Comparison of ENCODE assay signal across 9 mouse cellular contexts in genomic region chr16:92399490-92400458, GRCm38 (mm10). TPM values are rescaled to one million over a fixed set of nuclear protein-coding genes. Genes with fewer than 3 reads are reported as not detected.
DNase-seq lines count a peak whose midpoint lies in the region; ATAC-seq and TF ChIP-seq lines count a peak whose summit lies in the region.
"Had no signal": no experiment of that assay in that cellular context is flagged by ENCODE, and none has a peak within 500 bp of the region (broad histone marks: within the 10 kb centered on the region; RNA-seq: fewer than 3 reads in every experiment).

No protein-coding gene starts in this region.

- peaks cover 58% of the 10 kb centered on the region for H3K4me1 ChIP-seq in forebrain, embryonic 10.5 days
- peaks cover 79% of the 10 kb centered on the region for H3K4me1 ChIP-seq in heart, embryonic 13.5 days
- peaks cover 56% of the 10 kb centered on the region for H3K4me1 ChIP-seq in kidney, embryonic 16.5 days (ENCODE audit: insufficient read depth, low read length)
- H3K4me1 ChIP-seq in midbrain, postnatal 0 days (ENCODE audit: insufficient read depth, low read length): peaks cover 21% of the 10 kb centered on the region

- TF ChIP-seq CTCF in brain, embryonic 14.5 days (IDR thresholded peaks at IDR 0.05; ENCODE audit: borderline replicate concordance, extremely low read depth, insufficient read depth, insufficient read length): no peak
- TF ChIP-seq CTCF in midbrain, postnatal 0 days (IDR thresholded peaks at IDR 0.05): no peak; the same call in 1 of the 2 replicates

- peak overlapping the region; percentile 82 for H3K27ac ChIP-seq in forebrain, embryonic 10.5 days
- peak overlapping the region; percentile 97 for H3K27ac ChIP-seq in heart, embryonic 13.5 days (replicated peaks)
- H3K27ac ChIP-seq in kidney, embryonic 16.5 days (ENCODE audit: low read length): peak overlapping the region; percentile 87
- H3K27ac ChIP-seq in midbrain, postnatal 0 days (ENCODE audit: low read depth, low read length): peak overlapping the region; percentile 68

- H3K9me3 ChIP-seq in forebrain, embryonic 10.5 days: no peaks in the 10 kb centered on the region
- no peaks in the 10 kb centered on the region for H3K9me3 ChIP-seq in heart, embryonic 13.5 days
- H3K9me3 ChIP-seq in kidney, embryonic 16.5 days (ENCODE audit: low read length): no peaks in the 10 kb centered on the region
- no peaks in the 10 kb centered on the region for H3K9me3 ChIP-seq in midbrain, postnatal 0 days (ENCODE audit: low read length)

- peak overlapping the region; percentile 94 for H3K9ac ChIP-seq in heart, embryonic 13.5 days
- peak overlapping the region; percentile 76 for H3K9ac ChIP-seq in kidney, embryonic 16.5 days (replicated peaks; ENCODE audit: low read length)
- H3K9ac ChIP-seq in midbrain, postnatal 0 days (replicated peaks; ENCODE audit: low read length, poor library complexity, severe bottlenecking): peak overlapping the region; percentile 69

- H3K4me3 ChIP-seq in forebrain, embryonic 10.5 days: peak overlapping the region; percentile 49
- peak overlapping the region; percentile 67 for H3K4me3 ChIP-seq in heart, embryonic 13.5 days
- H3K4me3 ChIP-seq in kidney, embryonic 16.5 days (ENCODE audit: low read length): peak overlapping the region; percentile 53
- peak overlapping the region; percentile 34 for H3K4me3 ChIP-seq in midbrain, postnatal 0 days (ENCODE audit: low read depth, low read length)

- TF ChIP-seq POLR2A in brain, embryonic 14.5 days (IDR thresholded peaks at IDR 0.05; ENCODE audit: borderline replicate concordance, extremely low read depth, insufficient read depth, insufficient read length, poor library complexity, severe bottlenecking): no peak

- peaks cover 35% of the 10 kb centered on the region for H3K27me3 ChIP-seq in forebrain, embryonic 10.5 days (ENCODE audit: poor library complexity, severe bottlenecking)
- H3K27me3 ChIP-seq in heart, embryonic 13.5 days (replicated peaks): no peaks in the 10 kb centered on the region
- H3K27me3 ChIP-seq in kidney, embryonic 16.5 days (ENCODE audit: insufficient read depth, low read length): no peaks in the 10 kb centered on the region; the same call in 1 of the 2 replicates
- H3K27me3 ChIP-seq in midbrain, postnatal 0 days (ENCODE audit: insufficient read depth, low read length): no peaks in the 10 kb centered on the region

- peaks cover 24% of the 10 kb centered on the region for H3K36me3 ChIP-seq in forebrain, embryonic 10.5 days (replicated peaks)
- peaks cover 26% of the 10 kb centered on the region for H3K36me3 ChIP-seq in heart, embryonic 13.5 days
- H3K36me3 ChIP-seq in kidney, embryonic 16.5 days (ENCODE audit: insufficient read depth, low read length): peaks cover 18% of the 10 kb centered on the region
- peaks cover 13% of the 10 kb centered on the region; the same call in 1 of the 2 replicates for H3K36me3 ChIP-seq in midbrain, postnatal 0 days (ENCODE audit: insufficient read depth, low read length)

- DNase-seq in B cell, adult 2 months: peak; percentile 28 to 30
- DNase-seq in brain, embryonic 14.5 days (ENCODE audit: low read depth): peak; percentile 96
- DNase-seq in forebrain, embryonic 10.5 days (ENCODE audit: extremely low spot score, low spot score): peak; percentile 88
- DNase-seq in liver: peak; percentile 70
- DNase-seq in midbrain, postnatal 0 days (ENCODE audit: low spot score): peak; percentile 87
- peak; percentile 66 for DNase-seq in telencephalon, adult 2 months (ENCODE audit: low read depth, low spot score)

- peak overlapping the region; percentile 76 for H3K4me2 ChIP-seq in heart, embryonic 13.5 days
- H3K4me2 ChIP-seq in kidney, embryonic 16.5 days (replicated peaks; ENCODE audit: low read depth, low read length): peak overlapping the region; percentile 91
- peak overlapping the region; percentile 71 for H3K4me2 ChIP-seq in midbrain, postnatal 0 days (ENCODE audit: low read depth, low read length, poor library complexity, severe bottlenecking)

- WGBS in forebrain, embryonic 10.5 days: under 1% methylated on average over 37 of the region's 37 CpGs
- under 1% methylated on average over 37 of the region's 37 CpGs for WGBS in heart, embryonic 13.5 days
- under 1% methylated on average over 37 of the region's 37 CpGs for WGBS in kidney, embryonic 16.5 days
- WGBS in midbrain, postnatal 0 days: under 1% methylated on average over 37 of the region's 37 CpGs

- ATAC-seq in heart, embryonic 13.5 days (ENCODE audit: extremely low read depth, insufficient number of reproducible peaks, low FRiP score, low TSS enrichment): peak; percentile 76
- ATAC-seq in kidney, embryonic 16.5 days (ENCODE audit: low FRiP score, low TSS enrichment): peak; percentile 88
- ATAC-seq in midbrain, postnatal 0 days (ENCODE audit: low FRiP score): peak; percentile 84

RNA-seq across cellular contexts. Expression of gene Kcne1, which starts 40.5 kb away (rescaled TPM):
- 0.05 and 0.33 TPM in 2 replicates for polyA plus RNA-seq in brain, embryonic 14.5 days (2012; rRNA removed)
- 0.12 and 0.41 TPM in 2 replicates for polyA plus RNA-seq in forebrain, embryonic 10.5 days (2016; fragmentation: Nextera tagmentation; extraction: Ambion mirVana)
- polyA plus RNA-seq in heart, embryonic 13.5 days (2015; fragmentation: Nextera tagmentation; extraction: Ambion mirVana): 105 and 125 TPM in 2 replicates
- 2.8 and 3.7 TPM in 2 replicates for polyA plus RNA-seq in kidney, embryonic 16.5 days (2015; fragmentation: Nextera tagmentation; extraction: Ambion mirVana)
- total RNA-seq in midbrain, postnatal 0 days (2014; rRNA removed): 1.7 TPM in 1 of 2 replicates, not detected in the other
- 0.40 TPM in 1 of 2 replicates, not detected in the other for polyA plus RNA-seq in midbrain, postnatal 0 days (2015; fragmentation: Nextera tagmentation; extraction: Ambion mirVana)
- total RNA-seq: MEL had no signal

Comparison
In these comparisons a context has a peak if more than half of its experiments do, and no peak if none do; other contexts are left out.
1. Peak in every context shown above with its lines: DNase-seq, ATAC-seq, H3K4me3 ChIP-seq and H3K27ac ChIP-seq.
2. DNase-seq: peak in every context shown above with its lines; median percentile 96 in brain, embryonic 14.5 days; 88 in forebrain, embryonic 10.5 days; 87 in midbrain, postnatal 0 days; 70 in liver; 66 in telencephalon, adult 2 months; 29 in B cell, adult 2 months.
3. RNA of gene Kcne1, which starts 40.5 kb away (polyA plus RNA-seq): 105 to 125 TPM in heart, embryonic 13.5 days; 2.8 to 3.7 TPM in kidney, embryonic 16.5 days, 0.12 to 0.41 TPM in forebrain, embryonic 10.5 days, 0.05 to 0.33 TPM in brain, embryonic 14.5 days and 0.40 TPM in midbrain, postnatal 0 days; every median in the first group is over 10 times any median in the second.